ENCODE assay signal across 8 mouse cellular contexts in the genomic region with DNA sequence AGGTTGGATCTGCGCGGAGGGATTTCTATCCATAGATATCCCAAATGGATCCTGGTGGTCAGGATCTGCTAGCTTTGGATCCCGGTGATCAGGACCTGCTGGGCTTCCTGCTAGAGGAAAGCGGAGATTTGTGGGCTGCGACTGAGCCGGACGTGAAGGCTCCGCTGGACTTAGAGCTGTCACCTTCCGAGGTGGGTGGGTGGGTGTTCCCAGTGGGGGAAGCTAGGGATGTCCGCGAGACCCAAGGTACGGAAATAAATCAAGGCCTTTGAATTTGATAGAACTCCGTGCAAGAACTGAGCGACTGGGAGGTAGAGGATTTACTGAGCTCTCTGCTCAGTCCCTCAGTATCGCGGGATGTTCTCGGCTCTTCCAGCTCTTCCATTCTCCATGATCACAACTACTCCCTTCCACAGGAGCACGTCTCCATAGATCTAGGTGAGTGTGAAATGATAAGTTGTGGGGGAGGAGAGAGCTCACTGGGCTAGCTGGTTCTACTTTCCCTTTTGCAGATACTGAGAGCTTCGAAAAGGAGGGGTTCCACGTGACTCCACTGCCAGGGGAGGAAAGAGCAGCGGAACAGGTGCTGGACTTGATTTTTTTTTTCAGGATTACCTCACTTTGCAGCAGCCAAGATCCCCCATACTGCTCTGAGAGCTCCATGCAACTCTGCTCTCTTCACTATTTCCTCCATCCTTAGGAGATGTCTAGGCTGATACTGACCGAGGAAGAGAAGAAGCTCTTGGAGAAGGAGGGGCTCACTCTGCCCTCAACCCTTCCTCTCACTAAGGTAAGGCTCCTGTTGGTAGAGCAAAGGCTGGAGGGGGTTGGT. TPM values are rescaled to one million over a fixed set of nuclear protein-coding genes. Genes with fewer than 3 reads are reported as not detected.
DNase-seq lines count a peak whose midpoint lies in the region; ATAC-seq and TF ChIP-seq lines count a peak whose summit lies in the region.

No protein-coding gene starts in this region.

- peak overlapping the region; percentile 86 for H3K4me3 ChIP-seq in C2C12 (ENCODE audit: insufficient read depth, poor library complexity, severe bottlenecking)
- peak overlapping the region; percentile 96 for H3K4me3 ChIP-seq in forebrain, embryonic 10.5 days
- H3K4me3 ChIP-seq in limb, embryonic 13.5 days: peak overlapping the region; percentile 92
- H3K4me3 ChIP-seq in stomach, embryonic 15.5 days (replicated peaks): peak overlapping the region; percentile 78

- ATAC-seq in limb, embryonic 13.5 days (ENCODE audit: low FRiP score, low read depth): no peak
- no peak for ATAC-seq in stomach, embryonic 15.5 days (ENCODE audit: insufficient read depth, low FRiP score, low read depth)

- peak overlapping the region; percentile 97 for H3K27ac ChIP-seq in forebrain, embryonic 10.5 days
- H3K27ac ChIP-seq in limb, embryonic 13.5 days: peak overlapping the region; percentile 99
- H3K27ac ChIP-seq in stomach, embryonic 15.5 days: peak overlapping the region; percentile 100

- H3K9me3 ChIP-seq in forebrain, embryonic 10.5 days: no peaks in the 10 kb centered on the region
- no peaks in the 10 kb centered on the region for H3K9me3 ChIP-seq in limb, embryonic 13.5 days
- no peaks in the 10 kb centered on the region for H3K9me3 ChIP-seq in stomach, embryonic 15.5 days

- peak overlapping the region; percentile 93 for H3K9ac ChIP-seq in limb, embryonic 13.5 days
- peak overlapping the region; percentile 36 for H3K9ac ChIP-seq in stomach, embryonic 15.5 days

- H3K79me3 ChIP-seq in C2C12 (ENCODE audit: low read depth): peaks cover 35% of the 10 kb centered on the region

- DNase-seq in embryo, embryonic 10.5 days (ENCODE audit: low spot score): peak; percentile 32
- DNase-seq in embryo, embryonic 10 days (ENCODE audit: low spot score): no peak
- no peak for DNase-seq in forebrain, embryonic 10.5 days (ENCODE audit: extremely low spot score, low spot score)
- DNase-seq in urinary bladder, postnatal 14 days (ENCODE audit: low spot score): no peak
- DNase-seq in thymus, postnatal 25 days: no peak

- no peaks in the 10 kb centered on the region for H3K27me3 ChIP-seq in C2C12 (ENCODE audit: control insufficient read depth, insufficient read depth, insufficient read length)
- no peaks in the 10 kb centered on the region for H3K27me3 ChIP-seq in forebrain, embryonic 10.5 days (ENCODE audit: poor library complexity, severe bottlenecking)
- H3K27me3 ChIP-seq in limb, embryonic 13.5 days: no peaks in the 10 kb centered on the region
- no peaks in the 10 kb centered on the region for H3K27me3 ChIP-seq in stomach, embryonic 15.5 days (replicated peaks)

- 9% methylated on average over 22 of the region's 22 CpGs for WGBS in forebrain, embryonic 10.5 days
- WGBS in limb, embryonic 13.5 days: 5% methylated on average over 22 of the region's 22 CpGs
- 3% methylated on average over 22 of the region's 22 CpGs for WGBS in stomach, embryonic 15.5 days

- peaks cover 54% of the 10 kb centered on the region for H3K79me2 ChIP-seq in C2C12 (ENCODE audit: control insufficient read depth, insufficient read depth)

- H3K36me3 ChIP-seq in C2C12 (ENCODE audit: control insufficient read depth, insufficient read depth): peaks cover 33% of the 10 kb centered on the region
- peaks cover 53% of the 10 kb centered on the region for H3K36me3 ChIP-seq in forebrain, embryonic 10.5 days (replicated peaks)
- H3K36me3 ChIP-seq in limb, embryonic 13.5 days: peaks cover 40% of the 10 kb centered on the region
- H3K36me3 ChIP-seq in stomach, embryonic 15.5 days: peaks cover 35% of the 10 kb centered on the region

- TF ChIP-seq CTCF in C2C12 (IDR thresholded peaks at IDR 0.05; ENCODE audit: control insufficient read depth, insufficient read depth, insufficient read length): no peak

- H3K4me1 ChIP-seq in forebrain, embryonic 10.5 days: peaks cover 52% of the 10 kb centered on the region
- peaks cover 47% of the 10 kb centered on the region for H3K4me1 ChIP-seq in limb, embryonic 13.5 days
- H3K4me1 ChIP-seq in stomach, embryonic 15.5 days: peaks cover 42% of the 10 kb centered on the region

- H3K4me2 ChIP-seq in limb, embryonic 13.5 days (replicated peaks): peak overlapping the region; percentile 91
- peak overlapping the region; percentile 73 for H3K4me2 ChIP-seq in stomach, embryonic 15.5 days

- H3ac ChIP-seq in C2C12 (ENCODE audit: control insufficient read depth, insufficient read length, low read depth): peak overlapping the region; percentile 86

TF ChIP-seq in C2C12, 6 proteins besides CTCF, POLR2A, EP300 and RAD21:
- no peak for TF ChIP-seq CEBPB (IDR thresholded peaks at IDR 0.05; ENCODE audit: low read depth)
- no peak for TF ChIP-seq USF1 (IDR thresholded peaks at IDR 0.05; ENCODE audit: low read depth)
- TF ChIP-seq MYOG (IDR thresholded peaks at IDR 0.05; ENCODE audit: control insufficient read depth, extremely low read depth, insufficient read length): no peak

RNA-seq across cellular contexts. Expression of a gene that starts 0.5 kb away (rescaled TPM):
- 158 TPM for polyA plus RNA-seq in C2C12 (2012; fragmentation: generic; extraction: Trizol)
- 42.5 and 43.0 TPM in 2 replicates for polyA plus RNA-seq in forebrain, embryonic 10.5 days (2016; fragmentation: Nextera tagmentation; extraction: Ambion mirVana)
- 60.4 and 63.6 TPM in 2 replicates for polyA plus RNA-seq in limb, embryonic 13.5 days (2015; fragmentation: Nextera tagmentation; extraction: Ambion mirVana)
- polyA plus RNA-seq in stomach, embryonic 15.5 days (2015; fragmentation: Nextera tagmentation; extraction: Ambion mirVana): 76.9 and 81.1 TPM in 2 replicates

RNA-seq across cellular contexts. Expression of a gene that starts 0.9 kb away (rescaled TPM):
- polyA plus RNA-seq in C2C12 (2012; fragmentation: generic; extraction: Trizol): 52.4 TPM
- 32.5 and 34.4 TPM in 2 replicates for polyA plus RNA-seq in forebrain, embryonic 10.5 days (2016; fragmentation: Nextera tagmentation; extraction: Ambion mirVana)
- 58.7 and 60.0 TPM in 2 replicates for polyA plus RNA-seq in limb, embryonic 13.5 days (2015; fragmentation: Nextera tagmentation; extraction: Ambion mirVana)
- 69.4 and 70.8 TPM in 2 replicates for polyA plus RNA-seq in stomach, embryonic 15.5 days (2015; fragmentation: Nextera tagmentation; extraction: Ambion mirVana)

RNA-seq across cellular contexts. Expression of a gene that starts 15.5 kb away (rescaled TPM):
- polyA plus RNA-seq in C2C12 (2012; fragmentation: generic; extraction: Trizol): 22.6 TPM
- 15.3 and 24.2 TPM in 2 replicates for polyA plus RNA-seq in forebrain, embryonic 10.5 days (2016; fragmentation: Nextera tagmentation; extraction: Ambion mirVana)
- 35.0 and 38.5 TPM in 2 replicates for polyA plus RNA-seq in limb, embryonic 13.5 days (2015; fragmentation: Nextera tagmentation; extraction: Ambion mirVana)
- 24.5 and 30.8 TPM in 2 replicates for polyA plus RNA-seq in stomach, embryonic 15.5 days (2015; fragmentation: Nextera tagmentation; extraction: Ambion mirVana)

RNA-seq across cellular contexts. Expression of a gene that starts 15.7 kb away (rescaled TPM):
- polyA plus RNA-seq in C2C12 (2012; fragmentation: generic; extraction: Trizol): 6.0 TPM
- 24.3 and 26.4 TPM in 2 replicates for polyA plus RNA-seq in forebrain, embryonic 10.5 days (2016; fragmentation: Nextera tagmentation; extraction: Ambion mirVana)
- polyA plus RNA-seq in limb, embryonic 13.5 days (2015; fragmentation: Nextera tagmentation; extraction: Ambion mirVana): 26.9 and 27.0 TPM in 2 replicates
- polyA plus RNA-seq in stomach, embryonic 15.5 days (2015; fragmentation: Nextera tagmentation; extraction: Ambion mirVana): 15.6 and 16.1 TPM in 2 replicates

RNA-seq across cellular contexts. Expression of a gene that starts 21.3 kb away (rescaled TPM):
- not detected for polyA plus RNA-seq in C2C12 (2012; fragmentation: generic; extraction: Trizol)
- 0.97 TPM in 1 of 2 replicates, not detected in the other for polyA plus RNA-seq in forebrain, embryonic 10.5 days (2016; fragmentation: Nextera tagmentation; extraction: Ambion mirVana)
- 1.4 and 2.2 TPM in 2 replicates for polyA plus RNA-seq in limb, embryonic 13.5 days (2015; fragmentation: Nextera tagmentation; extraction: Ambion mirVana)
- polyA plus RNA-seq in stomach, embryonic 15.5 days (2015; fragmentation: Nextera tagmentation; extraction: Ambion mirVana): 0.85 and 1.8 TPM in 2 replicates
